Mouse (Mus musculus) embryonic facial prominence, embryonic 13.5 days (tissue): ENCODE results near the gene Hinfp. TPM values are rescaled to one million over a fixed set of nuclear protein-coding genes. Genes with fewer than 3 reads are reported as not detected.
"Not testable (repeated sequence)": the region's sequence is repeated elsewhere in the genome, so short reads cannot be mapped to it uniquely, and the experiment has no call there.

Experiments
- ATAC-seq: fragments of 200-750 bp; cut with Nextera tagmentation; 2 replicates; pipeline ENCODE4 v1.8.0; 2017; ENCODE audit warnings: low read depth; ENCODE audit not compliant: insufficient number of reproducible peaks, insufficient read depth, low FRiP score, low TSS enrichment
- H3K27ac ChIP-seq: fragments of 300-500 bp; sonication (generic); 2 replicates; pipeline ENCODE4 v1.5.1; 2015; ENCODE audit warnings: moderate library complexity, mild to moderate bottlenecking, inconsistent platforms
- H3K27me3 ChIP-seq: fragments of 300-500 bp; sonication (generic); 2 replicates; pipeline ENCODE4 v1.6.1; 2015; ENCODE audit warnings: mild to moderate bottlenecking, inconsistent platforms
- H3K36me3 ChIP-seq: fragments of 300-500 bp; sonication (generic); 2 replicates; pipeline ENCODE4 v1.6.1; 2015; ENCODE audit warnings: mild to moderate bottlenecking, inconsistent platforms
- H3K4me1 ChIP-seq: fragments of 300-500 bp; sonication (generic); 2 replicates; pipeline ENCODE4 v1.6.1; 2015; ENCODE audit warnings: inconsistent platforms
- H3K4me2 ChIP-seq: fragments of 300-500 bp; sonication (generic); 2 replicates; pipeline ENCODE4 v1.6.1; 2015; ENCODE audit warnings: moderate library complexity, mild to moderate bottlenecking, inconsistent platforms
- H3K4me3 ChIP-seq: fragments of 300-500 bp; sonication (generic); 2 replicates; pipeline ENCODE4 v1.5.1; 2015; ENCODE audit warnings: mild to moderate bottlenecking, inconsistent platforms
- H3K9ac ChIP-seq: fragments of 300-500 bp; sonication (generic); 2 replicates; pipeline ENCODE4 v1.6.1; 2015; ENCODE audit warnings: mild to moderate bottlenecking, inconsistent platforms
- H3K9me3 ChIP-seq: fragments of 300-500 bp; sonication (generic); 2 replicates; pipeline ENCODE4 v1.6.1; 2016; ENCODE audit warnings: inconsistent platforms
- WGBS: fragments of 180-500 bp; shearing (Covaris S2); methylation state at CpG from one replicate; pipeline ENCODE4 v1.1.7; 2015; ENCODE audit warnings: mixed read lengths; 5-methylcytosine and 5-hydroxymethylcytosine counted together
- polyA plus RNA-seq: library from polyadenylated mRNA; unstranded; fragments of >200 nt; fragmentation: Nextera tagmentation; extraction: Ambion mirVana; gene quantifications from 2 replicates; pipeline ENCODE4 v1.2.1, GENCODE M21; 2015

The Hinfp gene
- polyA plus RNA-seq, 1 experiment from 2014 or later = 30.6 TPM

DNA sequence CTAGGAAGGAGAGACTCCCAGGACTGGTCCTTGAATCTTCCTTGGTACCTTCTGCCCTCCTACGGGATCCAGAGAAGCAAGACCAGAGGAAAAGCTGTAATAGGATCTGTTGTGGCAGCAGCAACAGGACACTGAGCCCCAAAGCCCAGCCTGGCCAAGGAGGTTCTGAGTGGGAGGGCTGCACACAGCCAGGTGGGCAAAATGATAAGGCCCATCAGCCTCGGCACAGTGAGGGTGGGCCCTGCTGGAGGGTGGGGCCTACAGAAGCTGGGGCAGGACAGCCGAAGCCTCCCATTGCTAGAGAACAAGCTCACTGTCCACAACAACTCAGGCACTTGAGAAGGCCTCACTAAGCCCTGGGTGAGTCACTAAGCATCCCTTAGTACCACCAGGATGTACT lies 36.7 kb upstream of the Hinfp start:
- Histone ChIP-seq H3K4me3 (no peak overlapping the region), H3K27me3 (no peaks in the 10 kb centered on the region), H3K27ac (no peak overlapping the region), H3K4me2 (peak overlapping the region; percentile 72; the same call in 1 of the 2 replicates), H3K4me1 (peaks cover 25% of the 10 kb centered on the region), H3K36me3 (peaks cover 63% of the 10 kb centered on the region), H3K9me3 (no peaks in the 10 kb centered on the region), H3K9ac (peak overlapping the region; percentile 44)
- 81% methylated on average over 3 of the region's 3 CpGs for WGBS
- ATAC-seq = no peak

- 90% methylated on average over 5 of the region's 5 CpGs for WGBS
- Histone ChIP-seq H3K27me3 (no peaks in the 10 kb centered on the region), H3K4me1 (peaks cover 32% of the 10 kb centered on the region), H3K4me3 (0 out of 2 replicates have a peak overlapping the region, but pooled peaks have one; percentile 0), H3K9me3 (no peaks in the 10 kb centered on the region), H3K36me3 (peaks cover 61% of the 10 kb centered on the region), H3K9ac (peak overlapping the region; percentile 44), H3K4me2 (no peak overlapping the region), H3K27ac (no peak overlapping the region)
- ATAC-seq = no peak
These were observed 36.0 kb upstream of the Hinfp start for GRCm38 (mm10) chr9:44341487-44341886.

DNA sequence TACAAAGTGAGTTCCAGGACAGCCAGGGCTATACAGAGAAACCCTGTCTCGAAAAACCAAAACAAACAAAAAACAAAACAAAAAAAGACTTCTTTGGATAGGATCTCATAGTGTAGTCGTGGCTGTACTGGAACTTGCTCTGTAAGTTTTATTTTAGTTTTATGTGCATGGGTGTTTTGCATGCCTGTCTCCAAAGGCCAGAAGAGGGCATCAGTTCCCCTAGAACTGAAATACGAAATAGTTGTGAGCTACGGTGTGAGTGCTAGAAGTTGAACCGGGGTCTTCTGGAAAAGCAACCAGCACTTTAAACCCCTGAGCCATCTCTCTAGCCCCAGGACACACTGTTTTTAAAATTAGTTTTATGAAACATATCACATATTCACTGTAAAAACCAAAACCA lies 33.1 kb upstream of the Hinfp start:
- H3K27me3 ChIP-seq = no peaks in the 10 kb centered on the region
- H3K27ac ChIP-seq = no peak overlapping the region
- H3K9ac ChIP-seq = no peak overlapping the region
- H3K4me2 ChIP-seq = 0 out of 2 replicates have a peak overlapping the region, but pooled peaks have one; percentile 66
- 83% methylated on average over 5 of the region's 5 CpGs for WGBS
- H3K36me3 ChIP-seq = peaks cover 52% of the 10 kb centered on the region
- H3K4me1 ChIP-seq = peaks cover 31% of the 10 kb centered on the region
- no peak overlapping the region for H3K4me3 ChIP-seq
- H3K9me3 ChIP-seq = 0 out of 2 replicates have a peak, but pooled peaks cover 4% of the 10 kb centered on the region
- ATAC-seq = no peak

DNA sequence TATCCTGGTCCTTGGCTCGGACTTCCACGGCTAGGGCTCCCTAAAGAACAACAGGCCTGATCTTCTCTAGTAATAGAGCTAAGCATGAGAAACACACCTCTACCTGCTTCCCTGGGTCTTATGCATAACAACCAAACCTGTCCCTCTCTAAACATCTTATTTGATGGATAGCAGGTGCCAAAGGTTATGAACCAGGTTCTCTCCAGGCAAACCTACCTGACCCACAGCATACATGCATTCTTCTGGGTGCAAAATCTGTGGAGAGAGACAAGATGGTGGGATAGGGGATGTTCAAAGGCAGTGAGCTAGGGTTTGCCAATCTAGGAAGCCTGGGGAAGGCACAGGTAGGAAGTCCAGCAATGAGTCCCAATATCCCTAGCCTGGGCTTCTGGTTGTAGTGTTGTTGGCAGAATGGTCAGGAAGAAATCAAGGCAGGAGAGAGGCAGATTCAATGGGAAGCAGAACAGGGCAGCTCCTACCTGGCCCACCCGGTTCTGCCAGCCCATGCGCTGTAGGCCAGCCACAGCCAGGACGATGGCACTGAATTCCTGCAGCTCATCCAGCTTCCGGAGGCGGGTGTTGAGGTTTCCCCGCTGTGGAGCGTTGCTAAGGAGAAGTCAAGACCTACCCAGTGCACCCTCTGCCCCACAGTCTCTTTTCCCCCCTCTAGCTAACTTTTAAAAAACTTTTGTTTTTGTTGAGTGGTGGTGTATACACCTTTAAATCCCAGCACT lies 32.1 kb upstream of the Hinfp start:
- H3K36me3 ChIP-seq = peaks cover 62% of the 10 kb centered on the region
- 72% methylated on average over 9 of the region's 9 CpGs for WGBS
- 0 out of 2 replicates have a peak overlapping the region, but pooled peaks have one; percentile 41 for H3K27ac ChIP-seq
- H3K9ac ChIP-seq = peak overlapping the region; percentile 98; the same call in 1 of the 2 replicates
- no peak for ATAC-seq
- H3K27me3 ChIP-seq = no peaks in the 10 kb centered on the region
- 0 out of 2 replicates have a peak, but pooled peaks cover 8% of the 10 kb centered on the region for H3K9me3 ChIP-seq
- peaks cover 22% of the 10 kb centered on the region for H3K4me1 ChIP-seq
- H3K4me2 ChIP-seq = peak overlapping the region; percentile 66
- peak overlapping the region; percentile 93; the same call in 1 of the 2 replicates for H3K4me3 ChIP-seq

- Histone ChIP-seq H3K4me3 (peak overlapping the region; percentile 93), H3K4me2 (peak overlapping the region; percentile 66), H3K9me3 (0 out of 2 replicates have a peak, but pooled peaks cover 8% of the 10 kb centered on the region), H3K9ac (peak overlapping the region; percentile 98), H3K4me1 (peaks cover 17% of the 10 kb centered on the region), H3K27me3 (no peaks in the 10 kb centered on the region), H3K36me3 (peaks cover 66% of the 10 kb centered on the region), H3K27ac (no peak overlapping the region)
- WGBS = 65% methylated on average over 3 of the region's 3 CpGs
- ATAC-seq = no peak
These were observed 31.5 kb upstream of the Hinfp start for GRCm38 (mm10) chr9:44336964-44337363.

DNA sequence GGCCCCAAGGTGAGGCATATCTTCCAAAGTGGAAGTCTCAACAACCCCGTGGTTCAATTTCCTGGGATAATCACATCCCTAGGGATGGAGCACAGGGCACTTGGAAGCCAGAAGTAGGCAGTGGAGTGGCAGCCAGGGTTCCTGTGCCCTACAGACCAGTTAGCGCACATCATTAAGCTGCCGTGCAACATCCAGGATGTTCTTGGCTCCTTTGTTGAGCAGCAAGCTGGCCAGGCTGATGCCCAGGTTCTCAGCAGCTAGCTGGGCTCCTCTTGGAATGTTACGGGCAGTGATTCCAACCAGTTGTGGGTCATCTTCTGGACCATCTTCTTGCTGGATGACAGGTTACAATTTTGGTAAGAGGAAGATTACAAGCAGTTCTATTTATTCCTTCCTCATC lies 31.0 kb upstream of the Hinfp start:
- H3K9me3 ChIP-seq, ATAC-seq, H3K27me3 ChIP-seq: not testable (repeated sequence)
- peaks cover 17% of the 10 kb centered on the region for H3K4me1 ChIP-seq
- peak overlapping the region; percentile 93 for H3K4me3 ChIP-seq
- 28% methylated on average over 4 of the region's 4 CpGs for WGBS
- H3K9ac ChIP-seq = peak overlapping the region; percentile 98
- H3K4me2 ChIP-seq = peak overlapping the region; percentile 66
- 0 out of 2 replicates have a peak overlapping the region, but pooled peaks have one; percentile 22 for H3K27ac ChIP-seq
- peaks cover 66% of the 10 kb centered on the region for H3K36me3 ChIP-seq

GRCm38 (mm10) chr9:44336093-44336406 lies 30.6 kb upstream of the Hinfp start:
- WGBS = 1% methylated on average over 5 of the region's 5 CpGs
- Histone ChIP-seq H3K4me2 (peak overlapping the region; percentile 66), H3K9ac (peak overlapping the region; percentile 98), H3K4me1 (peaks cover 17% of the 10 kb centered on the region), H3K9me3 (0 out of 2 replicates have a peak, but pooled peaks cover 8% of the 10 kb centered on the region), H3K27ac (peak overlapping the region; percentile 97; the same call in 1 of the 2 replicates), H3K27me3 (no peaks in the 10 kb centered on the region), H3K4me3 (peak overlapping the region; percentile 93), H3K36me3 (peaks cover 66% of the 10 kb centered on the region)
- no peak for ATAC-seq

DNA sequence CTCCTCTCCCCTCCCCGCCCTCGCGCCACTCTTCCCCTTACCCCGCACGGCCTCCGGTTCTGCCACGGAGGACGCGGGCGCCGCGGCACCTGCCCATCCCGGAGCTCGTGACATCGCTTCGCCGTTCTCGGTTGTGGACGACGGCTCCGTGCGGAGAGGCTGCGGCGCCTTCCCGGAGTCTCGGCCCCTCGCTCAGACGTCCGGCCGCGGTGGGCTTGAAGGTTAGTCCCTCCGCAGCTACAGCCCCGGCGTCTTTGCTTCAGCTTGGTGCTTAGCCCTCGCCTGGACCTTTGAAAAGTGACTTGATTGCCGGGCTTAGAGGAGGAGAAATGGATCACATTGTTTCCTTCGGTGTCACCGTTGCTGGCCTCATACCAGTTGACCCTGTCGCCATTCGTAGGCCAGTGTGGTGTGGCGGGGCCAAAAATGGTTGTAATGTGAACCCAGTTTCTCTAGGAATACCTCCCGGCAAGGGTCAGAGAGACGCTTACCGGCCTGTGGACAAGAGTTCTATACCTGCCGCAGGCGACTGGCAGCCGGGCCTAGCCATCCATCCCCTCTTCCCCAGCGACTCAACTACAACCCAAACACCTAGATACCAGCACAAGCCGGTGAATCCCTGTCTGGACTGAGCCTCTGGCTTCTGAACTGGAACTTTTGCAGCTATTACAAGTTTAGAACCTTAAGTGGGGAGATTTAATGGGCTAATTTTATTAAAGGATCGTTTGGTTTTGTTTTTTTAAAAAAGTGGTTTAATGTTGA lies 30.0 kb upstream of the Hinfp start:
- WGBS = under 1% methylated on average over 50 of the region's 50 CpGs
- H3K9ac ChIP-seq = peak overlapping the region; percentile 98
- H3K27ac ChIP-seq = peak overlapping the region; percentile 97
- 0 out of 2 replicates have a peak, but pooled peaks cover 8% of the 10 kb centered on the region for H3K9me3 ChIP-seq
- H3K27me3 ChIP-seq = no peaks in the 10 kb centered on the region
- peak overlapping the region; percentile 93 for H3K4me3 ChIP-seq
- peaks cover 66% of the 10 kb centered on the region for H3K36me3 ChIP-seq
- H3K4me2 ChIP-seq = peak overlapping the region; percentile 66
- H3K4me1 ChIP-seq = peaks cover 17% of the 10 kb centered on the region
- ATAC-seq = no peak

- H3K27me3 ChIP-seq = no peaks in the 10 kb centered on the region
These were observed 29.2 kb upstream of the Hinfp start, which contains the start of gene H2afx for GRCm38 (mm10) chr9:44334396-44335330. Gene H2afx (plus strand): TSS chr9:44334694.

GRCm38 (mm10) chr9:44332918-44333638 lies 27.6 kb upstream of the Hinfp start:
- 95% methylated on average over 13 of the region's 13 CpGs for WGBS

More at GRCm38 (mm10) chr9:44334396-44335330, 29.2 kb upstream of the Hinfp start, which contains the start of gene H2afx:
- peaks cover 69% of the 10 kb centered on the region for H3K36me3 ChIP-seq
- peak within 1 kb of the TSS; percentile 66 for H3K4me2 ChIP-seq
- H3K4me3 ChIP-seq = peak within 1 kb of the TSS; percentile 93
- peaks cover 17% of the 10 kb centered on the region for H3K4me1 ChIP-seq
- H3K9me3 ChIP-seq = 0 out of 2 replicates have a peak, but pooled peaks cover 8% of the 10 kb centered on the region
- peak within 1 kb of the TSS; percentile 98 for H3K9ac ChIP-seq
- ATAC-seq = peak; percentile 96
- WGBS = under 1% methylated on average over 91 of the region's 91 CpGs
- peak within 1 kb of the TSS; percentile 97 for H3K27ac ChIP-seq

More at GRCm38 (mm10) chr9:44332918-44333638, 27.6 kb upstream of the Hinfp start:
- H3K4me1 ChIP-seq = peaks cover 17% of the 10 kb centered on the region
- H3K27ac ChIP-seq = no peak overlapping the region
- ATAC-seq = no peak
- 0 out of 2 replicates have a peak, but pooled peaks cover 8% of the 10 kb centered on the region for H3K9me3 ChIP-seq
- H3K4me2 ChIP-seq = no peak overlapping the region
- H3K27me3 ChIP-seq = no peaks in the 10 kb centered on the region
- no peak overlapping the region; the same call in 1 of the 2 replicates for H3K4me3 ChIP-seq
- H3K9ac ChIP-seq = no peak overlapping the region
- peaks cover 68% of the 10 kb centered on the region for H3K36me3 ChIP-seq
